Mouse (Mus musculus) C2C12 (cell line): Measurements from ENCODE around the gene Zfp790.

Source experiments
- CEBPB ChIP-seq: IDR thresholded peaks from one replicate; pipeline ENCODE4 v1.6.1; 2011; ENCODE audit warnings: low read depth, mild to moderate bottlenecking, control low read depth, moderate library complexity
- CTCF ChIP-seq: IDR thresholded peaks from one replicate; pipeline ENCODE4 v1.5.1; 2011; ENCODE audit not compliant: control insufficient read depth, insufficient read depth, insufficient read length
- MAX ChIP-seq: IDR thresholded peaks from one replicate; pipeline ENCODE4 v1.6.1; 2011; ENCODE audit warnings: mild to moderate bottlenecking, control low read depth
- MYOD1 ChIP-seq: IDR thresholded peaks from one replicate; pipeline ENCODE4 v1.6.1; 2011; ENCODE audit warnings: low read depth; ENCODE audit not compliant: control insufficient read depth, insufficient read length
- USF1 ChIP-seq: IDR thresholded peaks from one replicate; pipeline ENCODE4 v1.6.1; 2011; ENCODE audit warnings: low read depth, mild to moderate bottlenecking, control low read depth, moderate library complexity

DNA sequence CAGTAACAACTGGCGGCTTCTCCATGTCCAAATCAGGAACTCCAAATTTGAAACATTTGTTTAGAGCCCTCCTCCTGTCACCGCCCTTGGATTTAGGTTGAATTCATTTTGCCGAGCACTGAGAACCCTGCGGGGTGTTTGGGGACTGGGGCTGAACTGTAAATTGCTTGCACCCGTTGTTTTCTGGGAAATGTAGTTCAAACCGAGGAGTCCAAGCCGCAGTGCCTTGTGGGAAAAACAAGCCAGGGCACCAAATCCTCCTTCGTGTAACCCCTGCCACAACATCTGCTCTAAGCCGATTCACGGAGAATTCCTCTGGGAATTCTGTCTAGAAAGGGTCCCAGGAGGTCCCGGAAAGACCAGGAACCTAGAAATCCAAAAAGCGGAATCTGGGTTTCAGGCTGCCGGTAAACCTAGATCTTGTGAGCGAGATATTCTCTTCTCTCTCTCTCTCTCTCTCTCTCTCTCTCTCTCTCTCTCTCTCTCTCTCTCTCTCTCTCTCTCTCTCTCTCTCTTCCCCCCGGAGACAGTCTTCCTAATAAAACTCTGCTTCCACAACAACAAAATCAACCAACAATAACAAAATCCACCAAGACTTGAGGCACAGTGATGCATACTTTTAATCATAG is 48.7 kb upstream of the Zfp790 start:
- TF ChIP-seq CTCF: no peak
- TF ChIP-seq CEBPB: no peak
- TF ChIP-seq MYOD1: no peak
- no peak for TF ChIP-seq MAX
- TF ChIP-seq USF1: no peak
